Mouse (Mus musculus): ENCODE results near the gene Bbs9.

Gene Bbs9

DNA sequence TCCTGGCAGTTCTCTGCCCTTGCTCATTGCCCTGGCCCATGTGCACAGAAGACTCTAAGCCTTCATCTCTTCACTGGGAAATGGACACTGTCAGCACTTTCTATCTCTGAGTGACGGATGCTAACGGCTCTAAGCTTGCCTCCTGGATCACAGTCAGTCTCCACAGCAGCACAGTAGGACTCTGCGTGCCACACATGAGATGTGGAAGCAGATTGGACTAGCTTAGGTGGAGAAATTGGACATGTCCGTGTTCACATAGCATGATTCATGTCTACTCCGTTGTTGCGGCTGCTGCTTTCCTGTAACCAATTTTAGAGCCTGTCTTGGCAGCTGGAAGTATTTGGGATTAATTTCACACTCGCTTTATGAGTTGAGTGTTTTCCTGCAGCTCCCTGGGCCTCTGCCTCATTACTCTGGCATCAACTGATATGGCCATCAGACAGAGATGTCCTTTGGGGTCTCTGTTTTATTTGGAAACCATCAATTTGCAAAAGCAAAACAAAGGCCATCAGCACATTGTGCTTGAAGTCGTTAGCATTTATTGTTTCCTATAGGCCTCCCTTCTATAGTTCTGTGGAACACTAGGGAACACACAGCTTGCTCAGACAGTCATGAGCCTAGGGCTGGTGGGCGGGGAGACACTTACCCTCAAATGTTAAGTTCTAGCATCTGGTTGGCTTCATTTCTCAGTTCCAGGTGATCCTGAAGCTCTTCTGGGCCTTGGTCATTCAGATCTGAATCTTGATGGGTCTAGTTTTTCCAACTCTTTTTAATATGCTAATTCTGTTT is 314.1 kb downstream of the Bbs9 start:
- in situ Hi-C loops (cut with MboI, MseI) = no loop called here

DNA sequence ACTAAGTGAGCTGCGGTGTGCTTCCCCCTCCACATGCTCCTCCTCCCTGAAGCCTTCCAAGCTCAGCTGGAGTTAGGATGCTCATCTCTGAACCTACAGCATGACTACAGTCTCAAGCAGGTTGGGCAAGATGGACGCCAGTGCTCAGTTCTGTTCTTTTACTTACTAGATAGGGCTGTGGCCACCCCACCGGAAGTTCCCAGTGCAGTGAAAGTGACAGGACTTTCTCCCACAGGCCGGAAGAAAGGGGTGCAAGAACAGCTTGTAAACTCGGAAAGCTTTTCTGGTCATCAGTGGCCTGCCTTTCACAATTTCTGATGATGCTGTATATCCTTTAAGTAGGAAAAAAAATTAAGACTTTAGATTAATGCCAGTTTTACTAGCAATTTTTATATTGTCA is 315.7 kb downstream of the Bbs9 start:
- in situ Hi-C loops (cut with MboI, MseI) = no loop called here

- in situ Hi-C loops (cut with MboI, MseI) = no loop called here
Measured at GRCm38 (mm10) chr9:22791750-22792149, 316.2 kb downstream of the Bbs9 start.

DNA sequence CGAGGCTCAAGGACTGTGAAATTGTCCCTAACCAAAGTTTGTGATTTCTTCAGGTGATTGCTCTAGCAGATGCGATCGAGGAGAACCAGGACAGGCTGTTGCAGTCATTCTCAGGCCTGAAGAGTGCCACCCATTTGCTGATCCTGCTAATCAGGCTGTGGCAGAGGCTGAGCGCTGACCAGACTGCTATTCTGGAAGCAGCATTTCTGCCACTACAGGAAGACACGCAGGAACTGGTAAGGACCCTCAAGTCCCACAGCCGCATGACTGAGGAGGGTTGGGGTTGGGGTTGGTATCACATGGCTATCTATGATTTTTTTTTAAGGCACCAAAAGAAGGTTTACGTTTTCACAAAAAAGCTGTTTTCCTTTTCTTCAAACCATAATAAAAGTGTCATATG is 318.2 kb downstream of the Bbs9 start:
- in situ Hi-C loops (cut with MboI, MseI) = no loop called here

GRCm38 (mm10) chr9:22800675-22801074 is 325.2 kb downstream of the Bbs9 start:
- in situ Hi-C loops (cut with MboI, MseI) = no loop called here

- in situ Hi-C loops (cut with MboI, MseI) = no loop called here
Measured at GRCm38 (mm10) chr9:22805981-22806380, 330.5 kb downstream of the Bbs9 start.

- in situ Hi-C loops (cut with MboI, MseI) = no loop called here
Measured at GRCm38 (mm10) chr9:22806494-22806893, 331.0 kb downstream of the Bbs9 start.

- in situ Hi-C loops (cut with MboI, MseI) = no loop called here
Measured at GRCm38 (mm10) chr9:22807693-22808092, 332.2 kb downstream of the Bbs9 start.

- in situ Hi-C loops (cut with MboI, MseI) = no loop called here
Measured at GRCm38 (mm10) chr9:22809621-22810126, 334.2 kb downstream of the Bbs9 start.

DNA sequence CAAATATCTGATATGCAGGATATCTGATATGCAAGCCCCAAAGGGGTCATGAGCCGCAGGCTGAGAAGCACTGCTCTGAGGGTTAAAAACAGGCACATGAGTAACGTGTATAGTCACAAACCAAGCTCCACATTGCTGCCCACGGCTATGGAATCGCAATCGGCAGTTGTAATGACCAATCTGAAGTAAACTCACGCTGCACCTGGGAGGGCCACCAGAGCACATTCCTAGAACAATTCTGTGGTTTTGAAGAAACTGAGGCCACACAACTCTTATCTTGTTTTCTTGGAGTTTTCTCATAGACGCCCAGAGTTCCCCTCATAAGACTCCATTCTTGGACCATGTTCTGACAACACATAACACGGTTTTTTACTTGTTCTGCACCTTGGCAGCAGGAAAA is 334.9 kb downstream of the Bbs9 start:
- in situ Hi-C loops (cut with MboI, MseI) = no loop called here

DNA sequence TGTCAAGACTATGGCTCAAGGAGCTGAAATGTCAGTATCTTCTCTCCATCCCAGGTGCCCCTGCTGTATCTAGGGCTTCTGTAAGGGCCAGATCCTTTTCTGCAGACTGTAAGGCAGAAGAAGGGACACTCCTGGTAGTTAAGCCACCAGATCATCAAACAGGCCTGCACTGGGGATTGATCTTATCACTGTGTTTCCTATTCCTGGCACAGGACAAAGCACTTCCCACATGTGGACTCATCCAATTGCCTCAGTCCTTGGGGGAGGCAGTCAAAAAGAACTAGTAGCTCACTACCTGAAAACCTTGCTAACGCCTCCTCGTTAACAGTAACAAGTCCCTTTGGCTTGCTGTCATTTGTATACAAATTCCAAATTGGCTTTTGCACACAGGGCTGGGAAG is 336.4 kb downstream of the Bbs9 start:
- in situ Hi-C loops (cut with MboI, MseI) = no loop called here

- in situ Hi-C loops (cut with MboI, MseI) = no loop called here
Measured at GRCm38 (mm10) chr9:22814407-22815092, 339.0 kb downstream of the Bbs9 start.

DNA sequence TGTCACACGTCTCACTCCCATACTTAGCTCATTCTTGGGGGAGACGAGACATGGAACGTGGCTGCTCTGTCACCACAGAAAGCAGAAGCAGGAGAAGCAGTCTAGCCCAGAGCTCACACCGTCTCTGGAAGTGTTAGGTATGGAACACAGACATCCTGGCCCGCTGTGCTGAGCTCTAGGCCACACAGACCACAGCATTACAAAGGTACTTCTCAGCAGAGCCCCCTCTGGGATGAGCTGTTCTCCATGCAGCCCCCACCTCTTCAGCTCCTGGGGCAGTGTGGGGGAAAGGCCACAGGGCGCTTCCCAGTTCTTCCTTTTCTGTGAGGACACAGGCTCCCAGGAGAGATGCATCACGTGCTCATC is 339.6 kb downstream of the Bbs9 start:
- in situ Hi-C loops (cut with MboI, MseI) = no loop called here

DNA sequence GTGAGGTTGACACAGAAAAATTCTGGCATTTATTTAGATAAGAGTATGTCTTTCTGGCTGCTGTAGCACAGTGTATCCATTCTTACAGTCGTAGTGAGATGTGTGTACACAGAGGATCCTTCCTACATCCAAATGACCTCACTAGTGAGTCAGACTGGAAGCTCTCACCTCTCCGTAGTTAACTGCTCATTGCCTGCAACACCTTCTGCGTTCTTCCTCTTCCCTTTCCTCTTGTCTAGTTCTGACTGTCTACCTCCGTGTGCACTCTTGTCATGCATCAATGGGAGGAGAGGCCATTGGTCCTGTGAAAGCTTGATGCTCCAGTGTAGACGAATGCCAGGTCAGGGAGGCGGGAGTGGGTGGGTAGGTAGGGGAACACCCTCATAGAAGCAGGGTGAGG is 344.0 kb downstream of the Bbs9 start:
- in situ Hi-C loops (cut with MboI, MseI) = no loop called here

GRCm38 (mm10) chr9:22820646-22821185 is 345.2 kb downstream of the Bbs9 start:
- in situ Hi-C loops (cut with MboI, MseI) = no loop called here

DNA sequence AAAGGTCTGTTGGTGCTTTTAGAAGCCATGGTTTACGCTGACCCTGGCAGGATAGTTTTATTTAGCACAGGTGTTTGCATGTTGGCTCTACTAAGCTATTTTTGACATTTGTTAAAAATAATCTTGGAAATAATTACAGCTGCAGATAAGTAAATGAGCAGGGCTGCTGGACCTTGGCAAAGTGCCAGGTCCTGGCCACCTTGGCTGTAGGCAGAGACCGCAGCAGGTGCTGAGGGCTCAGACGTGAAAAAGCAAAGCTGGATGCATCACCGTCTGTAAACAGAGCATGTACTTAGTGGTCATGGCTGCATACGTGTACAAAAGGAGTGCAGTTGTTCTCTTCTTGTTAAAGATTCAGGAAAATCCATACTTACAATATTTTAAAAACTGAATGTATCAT is 347.3 kb downstream of the Bbs9 start:
- in situ Hi-C loops (cut with MboI, MseI) = no loop called here

- in situ Hi-C loops (cut with MboI, MseI) = no loop called here
Measured at GRCm38 (mm10) chr9:22823856-22824255, 348.3 kb downstream of the Bbs9 start.

- in situ Hi-C loops (cut with MboI, MseI) = no loop called here
Measured at GRCm38 (mm10) chr9:22824910-22825309, 349.4 kb downstream of the Bbs9 start.

GRCm38 (mm10) chr9:22826571-22826990 is 351.1 kb downstream of the Bbs9 start:
- in situ Hi-C loops (cut with MboI, MseI) = no loop called here

GRCm38 (mm10) chr9:22827176-22827770 is 351.8 kb downstream of the Bbs9 start:
- in situ Hi-C loops (cut with MboI, MseI) = no loop called here

- in situ Hi-C loops (cut with MboI, MseI) = no loop called here
Measured at GRCm38 (mm10) chr9:22829212-22829960, 353.9 kb downstream of the Bbs9 start.
